Mouse (Mus musculus) G1E (cell line): ENCODE results near the gene Lekr1.

ENCODE experiments used
- CTCF ChIP-seq: IDR thresholded peaks from 2 replicates; pipeline ENCODE4 v1.5.1; 2012; ENCODE audit warnings: low read depth, low read length, inconsistent platforms, mixed read lengths
- TAL1 ChIP-seq: conservative IDR thresholded peaks from 2 replicates; pipeline ENCODE4 v1.6.1; 2012; ENCODE audit warnings: low read depth, low read length, inconsistent platforms, mixed read lengths

DNA sequence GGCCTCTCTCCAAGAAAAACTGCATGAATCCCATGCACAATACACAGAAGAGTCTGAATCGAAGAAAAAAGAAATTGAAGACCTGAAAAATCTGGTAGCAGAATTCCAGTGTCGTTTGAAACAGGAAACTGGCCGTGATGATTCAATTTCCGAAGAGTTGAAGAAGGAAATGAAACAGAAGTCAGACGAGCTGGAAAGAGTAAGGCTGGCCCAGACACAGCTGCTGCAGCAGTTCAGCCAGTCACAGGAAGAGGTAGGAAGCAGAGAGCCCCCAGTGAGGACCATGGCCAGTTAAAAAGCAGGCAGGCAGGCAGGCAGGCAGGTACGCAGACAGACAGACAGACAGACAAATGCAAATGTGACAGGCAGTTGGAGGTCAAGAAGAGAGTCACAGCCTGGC lies 153.8 kb downstream of the Lekr1 start:
- no peak for TF ChIP-seq CTCF
- TF ChIP-seq TAL1, result no peak
